Mouse (Mus musculus) heart, embryonic 15.5 days (tissue): Measurements from ENCODE around the gene Mcidas. TPM values are rescaled to one million over a fixed set of nuclear protein-coding genes. Genes with fewer than 3 reads are reported as not detected.

Experiments used
- ATAC-seq: fragments of 200-750 bp; cut with Nextera tagmentation; replicated peaks from 2 replicates; pipeline ENCODE4 v1.8.0; 2017; ENCODE audit warnings: low read depth, moderate TSS enrichment; ENCODE audit not compliant: insufficient number of reproducible peaks, insufficient read depth, low FRiP score
- H3K27ac ChIP-seq: fragments of 300-500 bp; sonication (generic); 2 replicates; pipeline ENCODE4 v1.5.1; 2015; ENCODE audit warnings: mild to moderate bottlenecking, inconsistent platforms
- H3K27me3 ChIP-seq: fragments of 300-500 bp; sonication (generic); 2 replicates; pipeline ENCODE4 v1.6.1; 2015; ENCODE audit warnings: inconsistent platforms
- H3K36me3 ChIP-seq: fragments of 300-500 bp; sonication (generic); 2 replicates; pipeline ENCODE4 v1.6.1; 2015; ENCODE audit warnings: mild to moderate bottlenecking, inconsistent platforms
- H3K4me1 ChIP-seq: fragments of 300-500 bp; sonication (generic); replicated peaks from 2 replicates; pipeline ENCODE4 v1.6.1; 2015; ENCODE audit warnings: inconsistent platforms
- H3K4me2 ChIP-seq: fragments of 300-500 bp; sonication (generic); 2 replicates; pipeline ENCODE4 v1.6.1; 2015; ENCODE audit warnings: inconsistent platforms, mild to moderate bottlenecking, moderate library complexity
- H3K4me3 ChIP-seq: fragments of 300-500 bp; sonication (generic); 2 replicates; pipeline ENCODE4 v1.5.1; 2015; ENCODE audit warnings: mild to moderate bottlenecking, inconsistent platforms
- H3K9ac ChIP-seq: fragments of 300-500 bp; sonication (generic); 2 replicates; pipeline ENCODE4 v1.6.1; 2015; ENCODE audit warnings: mild to moderate bottlenecking, inconsistent platforms
- H3K9me3 ChIP-seq: fragments of 300-500 bp; sonication (generic); replicated peaks from 2 replicates; pipeline ENCODE4 v1.6.1; 2016; ENCODE audit warnings: inconsistent platforms
- WGBS: fragments of 180-500 bp; shearing (Covaris S2); methylation state at CpG from one replicate; pipeline ENCODE4 v1.1.7; 2015; ENCODE audit warnings: mixed read lengths; 5-methylcytosine and 5-hydroxymethylcytosine counted together
- polyA plus RNA-seq: library from polyadenylated mRNA; unstranded; fragments of >200 nt; fragmentation: Nextera tagmentation; extraction: Ambion mirVana; gene quantifications from 2 replicates; pipeline ENCODE4 v1.2.1, GENCODE M21; 2015

The Mcidas gene
- polyA plus RNA-seq = 0.21 and 0.77 TPM in 2 replicates

DNA sequence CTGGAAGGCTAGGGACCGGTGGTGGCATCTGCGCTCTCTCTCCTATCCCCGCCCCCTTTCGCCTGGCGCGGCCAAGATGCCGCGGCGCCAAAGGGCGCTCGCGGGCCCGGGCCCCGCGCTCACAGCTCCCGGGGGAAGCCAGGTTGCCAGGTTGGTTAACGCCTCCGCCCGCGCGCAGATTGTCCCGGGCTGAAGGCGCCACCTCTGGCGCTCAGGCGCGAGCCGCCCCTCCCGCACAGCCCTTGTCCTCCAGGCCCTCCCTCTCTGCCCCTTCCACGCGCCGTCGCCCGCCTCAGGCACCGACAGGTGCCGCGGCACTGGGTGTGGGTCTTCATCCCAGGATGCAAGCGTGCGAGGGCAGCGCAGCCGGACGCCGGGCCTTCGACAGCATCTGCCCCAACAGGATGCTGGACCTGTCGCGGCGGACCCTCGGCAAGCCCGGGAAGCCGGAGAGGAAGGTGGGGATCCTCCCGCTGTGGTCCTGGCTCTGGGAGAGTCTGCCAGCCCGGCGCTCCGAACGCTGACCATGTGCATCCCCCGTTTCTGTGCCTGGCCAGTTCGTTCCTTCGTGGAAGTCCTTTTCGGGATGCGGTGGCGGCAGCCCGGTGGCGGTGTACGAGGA lies at the start of gene Mcidas:
Mcidas (plus strand) TSS at position 315 of the 622 bp plus-strand sequence.
- Histone ChIP-seq H3K27ac (no peak within 1 kb of the TSS), H3K4me2 (peak within 1 kb of the TSS; percentile 90), H3K36me3 (no peaks in the 10 kb centered on the region), H3K9me3 (no peaks in the 10 kb centered on the region), H3K27me3 (peaks cover 92% of the 10 kb centered on the region), H3K4me3 (peak within 1 kb of the TSS; percentile 50), H3K9ac (no peak within 1 kb of the TSS), H3K4me1 (peaks cover 36% of the 10 kb centered on the region)
- WGBS = under 1% methylated on average over 60 of the region's 63 CpGs
- ATAC-seq = no peak

DNA sequence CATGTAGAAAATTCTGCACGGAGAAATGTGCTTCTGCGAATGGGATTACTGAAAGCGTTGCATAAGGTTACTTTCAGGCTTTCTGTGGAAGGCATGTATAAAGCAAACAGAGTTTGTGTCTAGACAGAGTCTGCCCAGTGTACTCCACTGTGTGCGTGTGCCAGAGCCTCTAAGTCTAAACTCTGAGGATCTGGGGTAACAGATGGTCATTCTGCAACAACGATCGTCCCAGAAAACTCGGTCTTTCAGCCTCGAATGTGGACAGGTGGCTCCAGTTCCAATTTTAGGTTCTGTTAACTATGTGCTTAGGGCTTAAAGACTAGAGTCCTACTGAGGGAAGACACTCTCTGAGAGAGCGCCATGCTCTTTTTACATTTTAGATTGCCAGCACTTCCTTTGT lies 48.3 kb upstream of the Mcidas start:
- Histone ChIP-seq H3K4me3 (no peak overlapping the region), H3K4me2 (no peak overlapping the region), H3K36me3 (peaks cover 36% of the 10 kb centered on the region), H3K27ac (no peak overlapping the region), H3K9ac (no peak overlapping the region), H3K9me3 (no peaks in the 10 kb centered on the region), H3K4me1 (no peaks in the 10 kb centered on the region), H3K27me3 (no peaks in the 10 kb centered on the region)
- 95% methylated on average over 9 of the region's 9 CpGs for WGBS
- no peak for ATAC-seq

DNA sequence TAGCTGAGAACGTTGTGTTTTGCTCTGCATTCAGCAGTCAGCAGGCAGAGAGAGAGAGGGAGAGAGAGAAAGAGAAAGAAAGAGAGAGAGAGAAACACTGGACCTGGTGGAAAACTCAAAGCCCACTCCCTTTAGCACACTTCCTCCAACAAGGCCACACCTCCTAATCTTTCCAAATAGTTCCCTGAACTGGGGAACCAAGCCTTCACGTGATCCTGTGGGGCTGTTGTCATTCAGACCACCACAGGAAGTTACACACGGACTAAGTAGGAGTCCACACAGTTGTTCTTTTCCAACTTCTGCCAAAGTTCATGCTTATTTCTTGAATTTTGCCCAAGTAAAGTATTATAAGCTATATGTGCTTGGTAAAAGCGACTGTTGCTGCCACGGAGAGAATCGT lies 47.7 kb upstream of the Mcidas start:
- H3K27ac ChIP-seq = no peak overlapping the region
- 82% methylated on average over 6 of the region's 6 CpGs for WGBS
- H3K36me3 ChIP-seq = peaks cover 37% of the 10 kb centered on the region
- H3K9me3 ChIP-seq = no peaks in the 10 kb centered on the region
- ATAC-seq = no peak
- H3K4me3 ChIP-seq = no peak overlapping the region
- no peaks in the 10 kb centered on the region for H3K4me1 ChIP-seq
- H3K27me3 ChIP-seq = no peaks in the 10 kb centered on the region
- H3K9ac ChIP-seq = no peak overlapping the region
- no peak overlapping the region for H3K4me2 ChIP-seq

DNA sequence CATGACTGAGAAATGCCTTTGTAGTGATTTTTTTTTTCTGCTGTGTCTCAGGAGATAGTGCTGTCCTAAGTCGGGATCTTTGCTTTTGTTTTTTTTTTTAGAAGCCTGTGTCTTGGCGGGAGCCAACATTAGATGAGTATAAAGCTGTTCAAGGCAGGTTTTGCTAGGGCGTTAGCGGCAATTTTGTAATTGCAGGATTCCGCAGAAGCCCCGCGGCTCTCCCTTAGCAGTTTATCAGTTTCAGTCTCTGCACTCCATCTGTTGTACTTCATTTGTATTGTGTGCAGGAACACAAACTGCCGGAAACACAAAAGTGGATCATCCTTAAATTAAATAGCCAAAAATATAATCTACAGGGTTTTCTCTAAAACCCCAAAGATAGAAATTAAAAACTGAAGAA lies 39.6 kb upstream of the Mcidas start:
- no peak overlapping the region for H3K9ac ChIP-seq
- H3K27ac ChIP-seq = no peak overlapping the region
- WGBS = 90% methylated on average over 8 of the region's 8 CpGs
- peaks cover 24% of the 10 kb centered on the region for H3K36me3 ChIP-seq
- H3K9me3 ChIP-seq = no peaks in the 10 kb centered on the region
- no peaks in the 10 kb centered on the region for H3K27me3 ChIP-seq
- H3K4me2 ChIP-seq = no peak overlapping the region
- no peak for ATAC-seq
- no peaks in the 10 kb centered on the region for H3K4me1 ChIP-seq
- no peak overlapping the region for H3K4me3 ChIP-seq

DNA sequence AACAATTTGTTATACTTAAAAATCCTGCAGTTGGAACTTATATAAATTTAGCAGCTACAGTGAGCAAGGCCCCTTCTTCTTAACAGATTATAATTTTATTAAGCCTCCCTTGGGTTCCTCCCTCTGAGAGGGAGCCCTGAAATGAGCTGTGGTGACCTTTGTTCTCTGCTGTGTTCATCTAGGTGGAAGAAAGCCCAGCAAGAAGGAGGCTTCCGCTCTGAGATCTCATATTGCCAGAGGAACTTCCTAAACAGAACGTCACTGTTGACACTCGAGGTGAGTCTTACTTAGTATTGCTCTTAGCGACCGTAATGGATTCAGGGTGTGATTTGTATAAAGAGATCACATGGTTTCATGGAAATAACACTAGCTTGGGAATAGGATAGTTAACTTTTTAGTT lies 30.6 kb upstream of the Mcidas start:
- Histone ChIP-seq H3K27ac (no peak overlapping the region), H3K9ac (no peak overlapping the region), H3K9me3 (no peaks in the 10 kb centered on the region), H3K27me3 (no peaks in the 10 kb centered on the region), H3K36me3 (peaks cover 45% of the 10 kb centered on the region), H3K4me1 (no peaks in the 10 kb centered on the region), H3K4me2 (no peak overlapping the region), H3K4me3 (no peak overlapping the region)
- ATAC-seq = no peak
- 87% methylated on average over 5 of the region's 5 CpGs for WGBS

DNA sequence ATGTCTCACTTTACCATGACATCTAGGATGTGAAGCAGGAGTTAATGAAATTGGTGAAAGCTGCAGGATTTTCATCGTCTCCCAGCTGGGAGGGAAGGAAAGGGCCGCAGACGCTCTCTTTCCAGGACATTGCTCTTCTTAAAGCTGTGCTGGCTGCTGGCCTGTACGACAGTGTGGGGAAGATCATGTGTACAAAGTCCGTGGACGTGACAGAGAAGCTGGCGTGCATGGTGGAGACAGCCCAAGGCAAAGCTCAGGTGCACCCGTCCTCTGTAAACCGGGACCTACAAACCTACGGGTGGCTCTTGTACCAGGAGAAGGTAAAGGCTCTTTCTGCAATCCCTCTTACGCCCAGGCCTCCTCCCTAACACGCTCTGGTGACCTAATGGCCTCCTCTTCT lies 29.2 kb upstream of the Mcidas start:
- Histone ChIP-seq H3K27me3 (no peaks in the 10 kb centered on the region), H3K4me3 (no peak overlapping the region), H3K4me2 (no peak overlapping the region), H3K4me1 (no peaks in the 10 kb centered on the region), H3K9me3 (no peaks in the 10 kb centered on the region), H3K27ac (no peak overlapping the region), H3K9ac (no peak overlapping the region), H3K36me3 (peaks cover 47% of the 10 kb centered on the region)
- ATAC-seq = no peak
- WGBS = 89% methylated on average over 12 of the region's 12 CpGs

DNA sequence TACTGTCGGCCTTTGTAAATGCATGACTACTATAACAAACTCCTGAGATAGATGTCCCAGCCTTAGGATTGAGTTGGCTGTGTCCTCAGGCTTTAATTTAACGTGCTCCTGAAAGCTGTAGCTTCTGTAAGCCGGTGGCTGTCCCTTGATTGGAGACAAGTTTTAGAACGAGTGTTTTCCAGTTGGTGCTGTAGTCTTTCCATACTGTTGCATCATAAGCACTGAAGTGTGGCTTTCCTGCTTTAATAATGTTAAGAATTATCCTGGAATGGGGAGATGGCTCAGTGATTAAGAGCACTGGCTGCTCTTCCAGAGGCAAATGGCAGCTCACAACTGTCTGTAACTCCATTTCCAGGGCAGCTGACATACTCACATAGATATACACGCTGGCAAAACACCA lies 26.4 kb upstream of the Mcidas start:
- no peak for ATAC-seq
- WGBS = 90% methylated on average over 5 of the region's 5 CpGs
- Histone ChIP-seq H3K4me1 (no peaks in the 10 kb centered on the region), H3K9ac (no peak overlapping the region), H3K27ac (no peak overlapping the region), H3K9me3 (no peaks in the 10 kb centered on the region), H3K4me3 (no peak overlapping the region), H3K27me3 (no peaks in the 10 kb centered on the region), H3K36me3 (peaks cover 43% of the 10 kb centered on the region), H3K4me2 (no peak overlapping the region)

DNA sequence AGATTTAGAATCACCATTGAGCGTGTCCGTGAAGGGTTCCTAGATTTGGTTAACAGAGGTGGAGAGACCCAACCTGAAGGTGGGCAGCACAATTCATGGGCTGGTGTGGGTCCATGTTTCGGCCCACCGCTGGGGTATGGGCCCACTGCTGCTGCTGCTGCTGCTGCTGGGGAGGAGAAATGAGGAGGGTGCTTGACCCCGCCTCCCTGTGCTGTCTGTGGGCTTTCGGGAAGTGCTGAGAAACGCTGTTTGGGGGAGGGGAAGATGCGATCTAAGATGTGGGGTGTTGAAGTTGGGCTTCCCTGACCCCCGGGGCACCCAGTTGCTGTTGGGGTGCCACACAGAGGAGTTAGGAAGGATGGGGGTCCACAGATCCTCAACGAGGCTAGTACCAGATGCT lies 16.9 kb upstream of the Mcidas start:
- H3K9me3 ChIP-seq = no peaks in the 10 kb centered on the region
- H3K9ac ChIP-seq = no peak overlapping the region
- no peak overlapping the region for H3K4me2 ChIP-seq
- H3K4me3 ChIP-seq = no peak overlapping the region
- peaks cover 29% of the 10 kb centered on the region for H3K27me3 ChIP-seq
- no peaks in the 10 kb centered on the region for H3K36me3 ChIP-seq
- ATAC-seq = no peak
- H3K4me1 ChIP-seq = no peaks in the 10 kb centered on the region
- 38% methylated on average over 10 of the region's 10 CpGs for WGBS
- H3K27ac ChIP-seq = no peak overlapping the region

DNA sequence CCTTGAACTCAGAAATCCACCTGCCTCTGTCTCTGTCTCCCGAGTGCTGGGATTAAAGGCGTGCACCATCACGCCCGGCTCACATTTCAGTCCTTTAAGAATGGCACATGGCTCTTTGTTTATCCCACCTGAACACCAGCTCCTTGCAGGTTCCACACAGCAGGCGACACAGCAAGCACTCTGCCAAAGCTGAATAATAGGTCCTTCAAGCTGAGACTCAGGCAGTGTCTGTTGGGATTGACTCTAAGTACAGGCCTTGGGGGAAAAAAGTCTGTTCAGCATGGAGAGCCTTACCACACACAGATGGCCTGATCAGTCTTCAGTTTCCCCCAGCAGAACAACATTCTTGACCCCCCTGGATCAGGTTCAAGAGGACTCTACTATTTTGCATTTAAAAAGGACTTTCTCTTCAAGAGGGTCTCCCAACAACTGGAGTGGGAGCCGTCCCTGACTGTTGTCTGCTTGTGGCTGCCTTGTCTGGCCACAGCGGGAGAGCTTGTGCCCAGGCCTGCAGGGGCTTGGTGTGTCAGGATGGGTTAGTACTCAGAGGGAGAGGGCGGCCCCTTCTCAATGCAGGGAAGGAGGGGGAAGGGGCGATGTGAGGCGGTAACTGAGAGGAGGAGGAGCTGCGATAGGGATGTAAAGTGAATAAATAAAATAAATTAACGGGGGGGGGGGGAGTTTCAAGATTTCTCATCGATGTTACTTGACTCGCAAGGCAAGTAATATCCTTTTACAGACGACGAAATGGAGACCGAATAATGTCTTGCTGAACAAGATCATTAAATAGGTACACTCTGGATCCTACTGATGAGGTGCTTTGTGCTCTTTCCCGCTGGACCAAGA lies 7.8 kb upstream of the Mcidas start:
- 14% methylated on average over 18 of the region's 18 CpGs for WGBS
- Histone ChIP-seq H3K9ac (no peak overlapping the region), H3K4me3 (no peak overlapping the region), H3K27me3 (peaks cover 73% of the 10 kb centered on the region), H3K4me2 (no peak overlapping the region), H3K9me3 (no peaks in the 10 kb centered on the region), H3K36me3 (no peaks in the 10 kb centered on the region), H3K27ac (no peak overlapping the region), H3K4me1 (peaks cover 40% of the 10 kb centered on the region)
- ATAC-seq = no peak

DNA sequence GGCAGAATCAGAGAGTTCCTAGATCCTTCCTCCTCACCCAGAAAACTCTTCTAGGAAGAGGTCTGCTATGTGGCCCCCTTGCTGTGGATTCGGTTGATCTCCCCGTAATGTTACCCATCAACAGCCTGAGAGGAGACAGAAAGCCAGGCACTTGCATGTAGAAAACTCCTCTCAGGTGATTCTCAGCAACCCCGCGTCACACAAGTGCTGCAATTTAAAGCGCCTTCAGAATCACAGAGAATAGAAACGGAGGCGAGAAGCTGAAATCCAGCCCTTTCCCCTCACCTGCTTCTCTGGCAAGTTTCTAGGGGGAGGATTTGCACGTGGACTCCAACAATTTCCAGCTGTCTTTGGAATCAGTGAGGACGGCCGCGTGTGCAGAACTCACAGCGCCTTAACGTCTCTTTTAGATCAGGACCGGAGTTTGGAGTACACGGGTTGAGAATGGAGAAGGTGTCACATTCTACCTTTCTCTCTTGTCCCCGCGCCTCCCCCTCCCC lies 7.1 kb upstream of the Mcidas start:
- Histone ChIP-seq H3K27me3 (peaks cover 75% of the 10 kb centered on the region), H3K4me3 (peak overlapping the region; percentile 66; the same call in 1 of the 2 replicates), H3K9me3 (no peaks in the 10 kb centered on the region), H3K36me3 (no peaks in the 10 kb centered on the region), H3K4me2 (peak overlapping the region; percentile 100), H3K9ac (no peak overlapping the region), H3K4me1 (peaks cover 40% of the 10 kb centered on the region), H3K27ac (no peak overlapping the region)
- 2% methylated on average over 17 of the region's 17 CpGs for WGBS
- no peak for ATAC-seq

DNA sequence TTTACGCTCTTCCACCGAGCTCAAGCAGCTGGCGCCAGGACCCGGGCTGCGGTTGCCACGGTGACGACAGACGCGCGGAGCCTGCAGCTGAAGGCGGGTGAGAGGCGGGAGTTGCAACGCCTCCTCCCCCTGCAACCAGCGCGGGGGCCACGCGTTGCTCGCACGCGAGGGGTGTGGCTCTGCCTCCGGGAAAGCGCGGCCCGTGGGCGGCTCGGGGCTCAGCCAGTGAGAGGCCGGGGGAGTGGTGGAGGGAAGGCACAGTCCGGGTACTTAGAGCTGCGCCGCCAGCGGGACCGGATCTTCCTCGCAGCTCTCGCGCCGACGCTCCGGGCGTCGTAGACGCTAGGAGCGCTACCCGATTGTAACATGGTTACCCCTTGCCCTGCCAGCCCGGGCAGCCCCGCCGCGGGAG lies 6.1 kb upstream of the Mcidas start, which contains the start of gene Ccno:
Ccno (plus strand) TSS at position 271 of the 412 bp plus-strand sequence.
- H3K9me3 ChIP-seq = no peaks in the 10 kb centered on the region
- H3K36me3 ChIP-seq = no peaks in the 10 kb centered on the region
- H3K4me2 ChIP-seq = peak within 1 kb of the TSS; percentile 100
- peak; percentile 98 for ATAC-seq
- H3K27me3 ChIP-seq = peaks cover 81% of the 10 kb centered on the region
- under 1% methylated on average over 47 of the region's 47 CpGs for WGBS
- H3K27ac ChIP-seq = no peak within 1 kb of the TSS
- peaks cover 40% of the 10 kb centered on the region for H3K4me1 ChIP-seq
- H3K4me3 ChIP-seq = peak within 1 kb of the TSS; percentile 66
- peak within 1 kb of the TSS; percentile 56 for H3K9ac ChIP-seq
